Mouse (Mus musculus): ENCODE results near the gene Npdc1.

GRCm38 (mm10) chr2:25363478-25364178 lies 35.5 kb upstream of the Npdc1 start:
- no peak for TF ChIP-seq CEBPB (IDR thresholded peaks at IDR 0.05; ENCODE audit: low read depth)
- TF ChIP-seq MYOD1 (IDR thresholded peaks at IDR 0.05; ENCODE audit: control insufficient read depth, insufficient read length, low read depth), result peak; percentile 46
- TF ChIP-seq CTCF (IDR thresholded peaks at IDR 0.05; ENCODE audit: control insufficient read depth, insufficient read depth, insufficient read length), result no peak
- no peak for TF ChIP-seq USF1 (IDR thresholded peaks at IDR 0.05; ENCODE audit: low read depth)

Measured in C2C12 (cell line).